Mouse (Mus musculus) cerebellum, adult 2 months (tissue): ENCODE data around the gene Ccdc93. TPM values are rescaled to one million over a fixed set of nuclear protein-coding genes. Genes with fewer than 3 reads are reported as not detected.

Experiments used
- DNase-seq, 2 experiments: peaks; one replicate each; pipeline ENCODE4 v3.0.0; 2021
- H3K27ac ChIP-seq: fragments of 200-500 bp; 2 replicates; pipeline ENCODE4 v1.5.1; 2012; ENCODE audit warnings: low read length, control low read depth, inconsistent platforms; ENCODE audit not compliant: insufficient read depth
- H3K27me3 ChIP-seq: fragments of 200-500 bp; 2 replicates; pipeline ENCODE4 v1.6.1; 2012; ENCODE audit warnings: inconsistent platforms, mild to moderate bottlenecking, low read length, moderate library complexity; ENCODE audit not compliant: control insufficient read depth, insufficient read depth
- H3K4me1 ChIP-seq: fragments of 200-500 bp; 2 replicates; pipeline ENCODE4 v1.6.1; 2011; ENCODE audit warnings: low read length; ENCODE audit not compliant: control insufficient read depth, insufficient read depth
- H3K4me3 ChIP-seq: fragments of 200-500 bp; replicated peaks from 2 replicates; pipeline ENCODE3; 2011; ENCODE audit warnings: mild to moderate bottlenecking, low read depth, low read length, control low read depth; ENCODE audit not compliant: insufficient read depth
- CTCF ChIP-seq: fragments of 200-500 bp; IDR thresholded peaks from 2 replicates; pipeline ENCODE4 v1.5.1; 2011; ENCODE audit warnings: low read depth, mild to moderate bottlenecking, control low read depth, low read length, moderate library complexity, borderline replicate concordance; ENCODE audit not compliant: insufficient read depth
- POLR2A ChIP-seq: fragments of 200-500 bp; IDR thresholded peaks from 2 replicates; pipeline ENCODE4 v1.6.1; 2011; ENCODE audit warnings: low read length, control low read depth, borderline replicate concordance; ENCODE audit not compliant: insufficient read depth
- WGBS: fragments of 180-500 bp; shearing (Covaris S2); methylation state at CpG from one replicate; pipeline ENCODE4 v1.1.7; 2018; 5-methylcytosine and 5-hydroxymethylcytosine counted together
- polyA plus RNA-seq: library from polyadenylated mRNA; depleted of rRNA; stranded (reverse); fragments of >200 nt; gene quantifications from 2 replicates; pipeline ENCODE4 v1.2.3, GENCODE M21; 2012

The Ccdc93 gene
- polyA plus RNA-seq, 1 experiment, result 16.5 TPM

DNA sequence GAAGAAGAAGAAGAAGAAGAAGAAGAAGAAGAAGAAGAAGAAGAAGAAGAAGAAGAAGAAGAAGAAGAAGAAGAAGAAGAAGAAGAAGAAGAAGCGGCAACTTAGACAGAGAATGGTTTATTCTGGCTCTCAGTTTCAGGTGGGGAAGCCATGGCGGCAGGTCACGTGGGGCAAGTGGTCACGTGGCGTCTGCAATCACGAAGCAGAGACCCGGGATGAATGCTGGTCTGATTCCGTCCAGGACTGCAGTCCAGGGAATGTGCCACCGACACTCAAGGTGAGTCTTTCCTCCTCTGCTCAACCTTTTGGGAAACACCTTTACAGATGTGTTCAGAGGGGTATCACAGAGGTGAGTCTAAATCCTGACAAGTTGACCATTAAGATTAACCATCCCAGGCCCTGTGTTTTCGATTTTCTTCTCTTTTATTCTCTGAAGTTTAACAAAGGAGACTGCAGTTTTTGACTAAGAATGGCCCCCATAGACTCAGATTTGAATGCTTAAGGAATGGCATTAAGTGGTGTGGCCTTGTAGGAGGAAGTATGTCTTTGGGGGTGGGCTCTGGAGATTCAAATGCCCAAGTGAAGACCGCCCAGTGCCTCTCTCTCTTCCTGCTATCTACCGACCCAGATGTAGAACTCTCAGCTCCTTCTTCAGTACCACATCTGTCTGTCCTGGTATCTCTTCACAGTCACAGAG lies 11.1 kb upstream of the Ccdc93 start:
- no peak for DNase-seq
- TF ChIP-seq CTCF, result no peak
- TF ChIP-seq POLR2A, result no peak
- no peaks in the 10 kb centered on the region; the same call in 1 of the 2 replicates for H3K27me3 ChIP-seq
- 81% methylated on average over 12 of the region's 12 CpGs for WGBS
- H3K4me1 ChIP-seq, result no peaks in the 10 kb centered on the region
- H3K4me3 ChIP-seq, result no peak overlapping the region
- no peak overlapping the region for H3K27ac ChIP-seq

DNA sequence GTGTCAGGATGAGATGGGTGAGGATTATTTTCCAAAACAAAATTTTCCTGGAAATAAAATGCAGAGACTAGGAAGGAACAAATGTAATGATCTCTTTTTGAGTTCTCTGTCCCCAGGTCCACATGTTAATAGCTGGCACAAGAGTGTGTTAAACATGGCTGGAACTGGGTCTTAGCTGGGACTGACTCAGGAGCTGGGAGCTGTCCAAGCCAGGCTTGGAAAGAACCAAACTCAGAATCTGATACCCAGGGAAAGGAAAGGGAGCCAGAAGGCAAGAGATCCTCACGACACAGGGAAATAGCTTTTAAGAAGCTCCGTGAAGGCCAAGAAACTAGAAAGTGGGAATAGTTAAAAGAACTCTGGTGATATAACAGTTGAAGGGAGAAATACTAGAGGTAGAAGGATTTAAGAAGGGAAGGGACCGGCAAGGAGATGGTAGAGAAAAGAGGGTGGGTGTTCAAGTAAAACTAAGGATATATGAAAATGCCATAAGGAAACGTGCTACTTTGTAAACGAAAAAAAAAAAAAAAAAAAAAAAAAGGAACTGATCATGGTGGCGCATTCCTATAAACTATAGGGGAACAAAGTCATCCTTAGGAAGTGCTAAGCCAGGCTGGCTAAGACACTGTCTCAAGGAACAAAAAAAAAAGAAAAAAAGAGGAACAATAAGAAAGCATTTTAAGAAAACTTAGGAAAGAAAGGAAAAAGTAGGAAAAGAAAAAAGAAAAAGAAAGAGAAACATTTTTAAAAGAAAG lies 489 bp upstream of the Ccdc93 start:
- Histone ChIP-seq H3K27ac (no peak overlapping the region), H3K4me1 (no peaks in the 10 kb centered on the region; the same call in none of the 2 replicates), H3K27me3 (no peaks in the 10 kb centered on the region), H3K4me3 (peak overlapping the region; percentile 91)
- DNase-seq, result peak in 1 of 2 experiments; percentile 20
- TF ChIP-seq CTCF, result no peak
- WGBS, result 7% methylated on average over 6 of the region's 6 CpGs

- WGBS, result 93% methylated on average over 7 of the region's 7 CpGs
- Histone ChIP-seq H3K4me1 (no peaks in the 10 kb centered on the region; the same call in 1 of the 2 replicates), H3K27me3 (no peaks in the 10 kb centered on the region), H3K27ac (no peak overlapping the region), H3K4me3 (no peak overlapping the region)
- TF ChIP-seq POLR2A, result no peak
- no peak for TF ChIP-seq CTCF
- DNase-seq, result no peak
These were observed 5.1 kb downstream of the Ccdc93 start for GRCm38 (mm10) chr1:121435981-121436380.

- WGBS, result 60% methylated on average over 13 of the region's 13 CpGs
- TF ChIP-seq POLR2A (no peak), CTCF (peak; percentile 66)
- no peak overlapping the region for H3K4me3 ChIP-seq
- H3K27ac ChIP-seq, result no peak overlapping the region
- no peaks in the 10 kb centered on the region for H3K4me1 ChIP-seq
- H3K27me3 ChIP-seq, result no peaks in the 10 kb centered on the region
- peak; percentile 41 to 53 for DNase-seq
These were observed 9.9 kb downstream of the Ccdc93 start for GRCm38 (mm10) chr1:121440535-121441381.

GRCm38 (mm10) chr1:121444147-121444546 lies 13.3 kb downstream of the Ccdc93 start:
- no peak overlapping the region for H3K4me3 ChIP-seq
- WGBS, result 90% methylated on average over 6 of the region's 6 CpGs
- DNase-seq, result no peak

DNA sequence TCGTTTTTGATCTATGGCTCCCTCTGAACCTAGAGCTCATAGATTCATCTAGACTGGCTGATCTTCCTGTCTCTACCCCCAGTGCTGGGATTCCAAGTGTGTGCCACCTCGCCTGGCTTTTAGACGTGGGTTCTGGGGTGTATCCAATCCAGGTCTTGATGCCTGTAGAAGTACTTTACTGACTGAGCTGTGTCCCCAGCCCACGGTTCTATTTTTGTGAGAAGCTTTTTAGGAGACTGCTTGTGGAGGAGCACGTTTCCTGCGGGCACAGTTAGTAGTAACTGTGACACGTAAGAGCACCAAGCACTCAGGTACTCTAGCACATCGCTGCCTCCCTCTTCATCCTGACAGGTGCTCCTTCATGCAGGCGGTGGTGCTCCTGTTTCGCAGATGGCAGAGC lies 16.4 kb downstream of the Ccdc93 start:
- Histone ChIP-seq H3K27ac (no peak overlapping the region), H3K4me1 (no peaks in the 10 kb centered on the region), H3K27me3 (no peaks in the 10 kb centered on the region), H3K4me3 (no peak overlapping the region)
- WGBS, result 95% methylated on average over 10 of the region's 10 CpGs
- no peak for TF ChIP-seq POLR2A
- no peak for TF ChIP-seq CTCF
- no peak for DNase-seq

More at GRCm38 (mm10) chr1:121444147-121444546, 13.3 kb downstream of the Ccdc93 start:
- no peak overlapping the region for H3K27ac ChIP-seq
- H3K4me1 ChIP-seq, result no peaks in the 10 kb centered on the region
- TF ChIP-seq POLR2A (no peak), CTCF (no peak)
- no peaks in the 10 kb centered on the region for H3K27me3 ChIP-seq

- Histone ChIP-seq H3K4me1 (no peaks in the 10 kb centered on the region), H3K4me3 (no peak overlapping the region), H3K27ac (no peak overlapping the region), H3K27me3 (no peaks in the 10 kb centered on the region)
- no peak for DNase-seq
- WGBS, result 77% methylated on average over 19 of the region's 19 CpGs
- no peak for TF ChIP-seq CTCF
- TF ChIP-seq POLR2A, result no peak
These were observed 17.3 kb downstream of the Ccdc93 start for GRCm38 (mm10) chr1:121448166-121448565.
